Mouse (Mus musculus) ovary, adult 10 weeks (tissue): ENCODE measurements around the gene Slc17a5. TPM values are rescaled to one million over a fixed set of nuclear protein-coding genes. Genes with fewer than 3 reads are reported as not detected.

Source experiments
- polyA plus RNA-seq: library from polyadenylated mRNA; stranded (reverse); fragments of 350-450 nt; fragmentation: Illumina TruSeq; extraction: RNeasy Lipid Tissue Mini Kit (QIAGEN cat#74804); gene quantifications from one replicate; pipeline ENCODE4 v1.2.3, GENCODE M21; 2014

Gene Slc17a5
- 25.3 TPM for polyA plus RNA-seq

DNA sequence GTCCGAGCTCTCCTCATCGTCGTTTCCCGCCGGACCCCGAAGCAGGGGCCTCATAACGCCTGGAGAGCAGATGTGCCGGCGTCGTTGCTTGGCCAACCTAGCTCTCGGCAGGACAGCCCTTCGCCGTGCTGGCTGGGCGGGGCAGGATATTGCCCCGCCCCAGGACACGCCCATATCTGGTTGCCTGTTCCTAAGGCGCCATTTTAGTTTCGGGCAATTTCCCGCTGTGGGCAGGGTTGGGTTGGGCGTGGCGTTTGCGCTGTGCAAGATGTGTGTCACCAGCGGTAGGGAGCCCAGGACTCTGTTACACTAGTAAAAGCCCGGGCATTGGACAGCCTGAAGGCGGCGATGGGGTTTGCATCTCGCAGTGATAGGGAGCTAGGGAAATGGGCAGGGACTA lies at the start of gene Slc17a5:
Gene Slc17a5, minus strand, starts transcription at position 128 of the 400 bp plus-strand sequence.

DNA sequence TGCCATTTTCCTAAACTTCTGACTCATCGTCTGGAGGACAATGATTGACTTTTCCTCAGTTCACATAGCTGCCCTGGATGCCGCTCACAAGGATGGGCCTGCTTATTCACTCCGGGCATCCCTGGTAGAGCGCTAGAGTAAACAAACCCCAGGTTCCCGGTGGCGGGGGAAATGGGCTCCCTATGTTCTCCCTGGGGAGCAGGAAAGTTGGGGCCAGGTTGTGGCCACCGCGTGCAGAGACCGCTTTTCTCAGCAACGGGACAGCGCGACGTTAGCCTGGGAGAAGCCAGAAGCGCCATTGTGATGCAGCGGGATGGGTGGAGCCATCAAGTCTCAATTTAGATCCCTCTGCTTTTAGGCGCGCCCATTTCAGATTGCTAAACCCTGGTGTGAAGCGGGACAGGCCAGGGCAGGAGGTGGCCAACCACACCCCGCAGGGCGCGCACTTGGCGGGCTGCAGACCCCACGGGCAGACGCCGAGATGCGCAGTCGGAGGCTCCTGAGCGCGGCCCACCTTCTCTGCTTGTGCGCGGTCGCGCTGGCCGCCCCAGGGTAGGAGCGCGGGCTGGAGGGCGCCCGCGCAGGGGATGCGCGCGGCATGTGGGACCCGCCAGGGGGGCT lies 27.7 kb upstream of the Slc17a5 start, which contains the start of gene Cd109:
Gene Cd109, plus strand, starts transcription at position 146 of the 621 bp plus-strand sequence.

DNA sequence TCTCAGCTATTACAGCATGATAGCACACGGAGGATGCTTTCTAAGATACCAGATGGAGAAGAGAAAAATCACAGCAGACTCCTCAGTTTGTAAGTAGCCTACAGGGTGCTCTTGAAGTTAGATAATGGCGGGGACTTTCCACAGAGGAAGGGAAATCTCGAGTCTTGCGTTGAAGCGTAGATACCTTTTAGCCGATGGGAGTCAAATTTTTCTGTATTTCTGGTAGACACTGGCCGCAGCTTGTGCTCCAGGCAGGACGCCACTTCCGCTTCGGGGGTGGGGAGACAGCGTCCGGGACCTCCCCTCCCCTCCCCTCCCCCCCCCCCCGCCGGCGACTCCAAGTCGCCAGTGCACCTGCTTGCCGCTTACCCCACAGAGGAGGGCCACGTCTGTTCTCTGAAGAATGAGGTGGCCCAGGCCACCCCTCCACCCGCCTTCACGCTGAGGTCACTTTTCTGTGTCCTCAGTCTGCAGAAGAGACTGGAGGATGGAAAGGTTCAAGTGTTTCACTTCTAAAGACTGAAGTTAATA lies 98.9 kb downstream of the Slc17a5 start, which contains the start of gene Eef1a1:
Gene Eef1a1, minus strand, starts transcription at position 262 of the 531 bp plus-strand sequence.

Other genes starting within 250 kb of the Slc17a5 start
- 29.7 TPM for gene Gsta2, start 232.3 kb downstream of the Slc17a5 start, polyA plus RNA-seq
- gene Dppa5a, start 219.9 kb downstream of the Slc17a5 start, polyA plus RNA-seq, result 2.8 TPM
- gene Ooep, start 209.3 kb downstream of the Slc17a5 start, polyA plus RNA-seq, result 21.6 TPM
- gene Ddx43, start 192.3 kb downstream of the Slc17a5 start, polyA plus RNA-seq, result 0.20 TPM
- 5.2 TPM for gene Cgas, start 144.8 kb downstream of the Slc17a5 start, polyA plus RNA-seq
- 14.9 TPM for gene Mto1, start 139.8 kb downstream of the Slc17a5 start, polyA plus RNA-seq
- not detected for gene Gm17324, start 139.3 kb downstream of the Slc17a5 start, polyA plus RNA-seq
- 6,126 TPM for gene Eef1a1, start 98.9 kb downstream of the Slc17a5 start, polyA plus RNA-seq
- gene Cd109, start 27.5 kb upstream of the Slc17a5 start, polyA plus RNA-seq, result 7.1 TPM